Mouse (Mus musculus) G1E (cell line): ENCODE results near the gene Meltf. TPM values are rescaled to one million over a fixed set of nuclear protein-coding genes. Genes with fewer than 3 reads are reported as not detected.

Experiments used
- ATAC-seq: 2 replicates; pipeline ENCODE4 v1.8.0; 2016; ENCODE audit warnings: mild to moderate bottlenecking; ENCODE audit not compliant: insufficient number of reproducible peaks, poor library complexity, low FRiP score, severe bottlenecking; ENCODE audit errors: extremely low read depth
- DNase-seq: peaks from one replicate; pipeline ENCODE4 v3.0.0; 2012; ENCODE audit warnings: low spot score
- H3K27me3 ChIP-seq: 2 replicates; pipeline ENCODE4 v1.6.1; 2012; ENCODE audit warnings: mild to moderate bottlenecking, low read length, inconsistent platforms; ENCODE audit not compliant: insufficient read depth
- H3K36me3 ChIP-seq: replicated peaks from 2 replicates; pipeline ENCODE3; 2012; ENCODE audit warnings: mild to moderate bottlenecking, inconsistent platforms
- H3K4me1 ChIP-seq: 2 replicates; pipeline ENCODE4 v1.6.1; 2012; ENCODE audit warnings: low read depth, low read length, inconsistent platforms, mixed read lengths; ENCODE audit not compliant: insufficient read depth
- H3K4me3 ChIP-seq: 2 replicates; pipeline ENCODE4 v1.5.1; 2012; ENCODE audit warnings: low read depth, mild to moderate bottlenecking, inconsistent platforms, low read length, moderate library complexity, mixed read lengths
- H3K9me3 ChIP-seq: replicated peaks from 2 replicates; pipeline ENCODE4 v1.6.1; 2012; ENCODE audit warnings: inconsistent platforms
- CTCF ChIP-seq: IDR thresholded peaks from 2 replicates; pipeline ENCODE4 v1.5.1; 2012; ENCODE audit warnings: low read depth, low read length, inconsistent platforms, mixed read lengths
- GATA1 ChIP-seq: IDR thresholded peaks from 2 replicates; pipeline ENCODE4 v1.6.1; 2012; ENCODE audit warnings: borderline replicate concordance, low read length, inconsistent platforms, mixed read lengths
- GATA2 ChIP-seq: IDR thresholded peaks from 2 replicates; pipeline ENCODE4 v1.6.1; 2012; ENCODE audit warnings: low read depth, low read length, inconsistent platforms, borderline replicate concordance
- POLR2AphosphoS5 ChIP-seq: IDR thresholded peaks from 2 replicates; pipeline ENCODE4 v1.6.1; 2012; ENCODE audit warnings: low read depth, low read length, inconsistent platforms; ENCODE audit not compliant: insufficient replicate concordance
- TAL1 ChIP-seq: conservative IDR thresholded peaks from 2 replicates; pipeline ENCODE4 v1.6.1; 2012; ENCODE audit warnings: low read depth, low read length, inconsistent platforms, mixed read lengths
- polyA plus RNA-seq: library from polyadenylated mRNA; stranded (reverse); fragments of >175 nt; gene quantifications from 2 replicates; pipeline ENCODE4 v1.2.3, GENCODE M21; 2012
- total RNA-seq, 2 experiments: library from RNA; stranded (forward) in 1 of 2; stranded (reverse) in 1 of 2; fragments of 200-1000 nt in 1 of 2; fragments of >200 nt in 1 of 2; fragmentation: Nextera tagmentation in 1 of 2; gene quantifications; 2 replicates each; pipeline ENCODE4 v1.2.3; 2014 to 2017

Meltf gene
- total and polyA plus RNA-seq, 3 experiments = 0.05 TPM; not detected in 2

DNA sequence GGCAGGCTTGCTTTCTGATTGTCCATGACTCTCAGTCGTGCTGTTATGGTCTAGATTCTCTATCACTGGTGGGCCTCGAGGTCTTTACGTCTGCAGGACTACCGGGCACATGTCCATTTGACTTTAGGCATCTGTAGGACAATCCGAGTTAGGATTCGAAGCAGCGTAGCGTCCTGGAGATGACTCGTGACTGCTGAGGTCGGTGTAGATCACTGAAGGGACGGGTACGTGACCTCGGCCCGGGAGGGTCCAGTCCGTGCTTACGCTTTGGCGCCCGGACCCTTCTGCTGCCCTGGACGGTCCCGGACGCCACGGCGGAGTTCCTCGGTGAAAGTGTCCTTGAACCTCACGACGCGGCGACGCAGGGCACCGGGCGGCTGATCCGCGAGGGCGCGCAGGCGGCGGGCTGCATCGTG is 69.3 kb downstream of the Meltf start:
- DNase-seq = peak; percentile 11
- no peaks in the 10 kb centered on the region for H3K27me3 ChIP-seq
- H3K4me1 ChIP-seq = peaks cover 56% of the 10 kb centered on the region
- ATAC-seq = no peak
- H3K36me3 ChIP-seq = peaks cover 66% of the 10 kb centered on the region
- peak overlapping the region; percentile 98 for H3K4me3 ChIP-seq
- H3K9me3 ChIP-seq = no peaks in the 10 kb centered on the region
- TF ChIP-seq GATA2 = no peak
- no peak for TF ChIP-seq GATA1

GRCm38 (mm10) chr16:31948345-31948774 is 69.8 kb downstream of the Meltf start, which contains the start of the genes 0610012G03Rik and Ncbp2:
TSS of gene 0610012G03Rik (minus strand) at chr16:31948494.
TSS of gene Ncbp2 (plus strand) at chr16:31948513.
- H3K36me3 ChIP-seq = peaks cover 67% of the 10 kb centered on the region
- DNase-seq (peak; percentile 84), ATAC-seq (peak; percentile 47)
- peaks cover 52% of the 10 kb centered on the region for H3K4me1 ChIP-seq
- no peaks in the 10 kb centered on the region for H3K9me3 ChIP-seq
- TF ChIP-seq TAL1 (no peak), GATA1 (no peak), CTCF (no peak), GATA2 (no peak), POLR2AphosphoS5 (no peak)
- H3K27me3 ChIP-seq = no peaks in the 10 kb centered on the region
- H3K4me3 ChIP-seq = peak within 1 kb of the TSS; percentile 98

Other genes with a start within 250 kb of the Meltf start
- gene Dlg1, start 215.4 kb upstream of the Meltf start, total RNA-seq (2014; fragmentation: Nextera tagmentation) = 62.6 and 109 TPM in 2 replicates
- 47.9 and 60.7 TPM in 2 replicates for gene Dlg1, start 215.4 kb upstream of the Meltf start, total RNA-seq (2017)
- gene Dlg1, start 215.4 kb upstream of the Meltf start, polyA plus RNA-seq = 11.2 and 12.5 TPM in 2 replicates
- not detected in 2 replicates for gene Pigz, start 55.0 kb downstream of the Meltf start, total RNA-seq (2014; fragmentation: Nextera tagmentation)
- 0.12 and 0.16 TPM in 2 replicates for gene Pigz, start 55.0 kb downstream of the Meltf start, total RNA-seq (2017)
- not detected in 2 replicates for gene Pigz, start 55.0 kb downstream of the Meltf start, polyA plus RNA-seq
- 11.7 and 16.6 TPM in 2 replicates for gene 0610012G03Rik, start 69.7 kb downstream of the Meltf start, total RNA-seq (2014; fragmentation: Nextera tagmentation)
- gene 0610012G03Rik, start 69.7 kb downstream of the Meltf start, total RNA-seq (2017) = 25.2 and 44.0 TPM in 2 replicates
- 69.4 and 101 TPM in 2 replicates for gene 0610012G03Rik, start 69.7 kb downstream of the Meltf start, polyA plus RNA-seq
- gene Ncbp2, start 69.7 kb downstream of the Meltf start, total RNA-seq (2014; fragmentation: Nextera tagmentation) = 33.9 and 38.7 TPM in 2 replicates
- 52.5 and 64.4 TPM in 2 replicates for gene Ncbp2, start 69.7 kb downstream of the Meltf start, total RNA-seq (2017)
- 102 and 110 TPM in 2 replicates for gene Ncbp2, start 69.7 kb downstream of the Meltf start, polyA plus RNA-seq
- 36.2 and 44.1 TPM in 2 replicates for gene Senp5, start 124.5 kb downstream of the Meltf start, total RNA-seq (2014; fragmentation: Nextera tagmentation)
- gene Senp5, start 124.5 kb downstream of the Meltf start, total RNA-seq (2017) = 17.5 and 25.3 TPM in 2 replicates
- gene Senp5, start 124.5 kb downstream of the Meltf start, polyA plus RNA-seq = 3.9 and 4.6 TPM in 2 replicates
- gene Pak2, start 200.5 kb downstream of the Meltf start, total RNA-seq (2014; fragmentation: Nextera tagmentation) = 59.0 and 63.4 TPM in 2 replicates
- gene Pak2, start 200.5 kb downstream of the Meltf start, total RNA-seq (2017) = 38.5 and 45.6 TPM in 2 replicates
- gene Pak2, start 200.5 kb downstream of the Meltf start, polyA plus RNA-seq = 37.6 and 44.5 TPM in 2 replicates
- gene Pigx, start 220.9 kb downstream of the Meltf start, total RNA-seq (2014; fragmentation: Nextera tagmentation) = 29.9 and 38.5 TPM in 2 replicates
- gene Pigx, start 220.9 kb downstream of the Meltf start, total RNA-seq (2017) = 35.6 and 38.9 TPM in 2 replicates
- 16.7 and 19.2 TPM in 2 replicates for gene Pigx, start 220.9 kb downstream of the Meltf start, polyA plus RNA-seq
- 9.3 and 12.4 TPM in 2 replicates for gene Cep19, start 221.0 kb downstream of the Meltf start, total RNA-seq (2014; fragmentation: Nextera tagmentation)
- gene Cep19, start 221.0 kb downstream of the Meltf start, total RNA-seq (2017) = 21.5 and 25.1 TPM in 2 replicates
- gene Cep19, start 221.0 kb downstream of the Meltf start, polyA plus RNA-seq = 3.7 and 4.6 TPM in 2 replicates